Mouse (Mus musculus) spleen, adult 10 weeks (tissue): ENCODE data around the gene Abl1. TPM values are rescaled to one million over a fixed set of nuclear protein-coding genes. Genes with fewer than 3 reads are reported as not detected.

Source experiments
- polyA plus RNA-seq: library from polyadenylated mRNA; stranded (reverse); fragments of 350-450 nt; fragmentation: Illumina TruSeq; extraction: RNeasy Lipid Tissue Mini Kit (QIAGEN cat#74804); gene quantifications from one replicate; pipeline ENCODE4 v1.2.3, GENCODE M21; 2015; ENCODE audit warnings: low replicate concordance; ENCODE audit not compliant: insufficient read depth

Abl1 gene
- 38.1 TPM for polyA plus RNA-seq

DNA sequence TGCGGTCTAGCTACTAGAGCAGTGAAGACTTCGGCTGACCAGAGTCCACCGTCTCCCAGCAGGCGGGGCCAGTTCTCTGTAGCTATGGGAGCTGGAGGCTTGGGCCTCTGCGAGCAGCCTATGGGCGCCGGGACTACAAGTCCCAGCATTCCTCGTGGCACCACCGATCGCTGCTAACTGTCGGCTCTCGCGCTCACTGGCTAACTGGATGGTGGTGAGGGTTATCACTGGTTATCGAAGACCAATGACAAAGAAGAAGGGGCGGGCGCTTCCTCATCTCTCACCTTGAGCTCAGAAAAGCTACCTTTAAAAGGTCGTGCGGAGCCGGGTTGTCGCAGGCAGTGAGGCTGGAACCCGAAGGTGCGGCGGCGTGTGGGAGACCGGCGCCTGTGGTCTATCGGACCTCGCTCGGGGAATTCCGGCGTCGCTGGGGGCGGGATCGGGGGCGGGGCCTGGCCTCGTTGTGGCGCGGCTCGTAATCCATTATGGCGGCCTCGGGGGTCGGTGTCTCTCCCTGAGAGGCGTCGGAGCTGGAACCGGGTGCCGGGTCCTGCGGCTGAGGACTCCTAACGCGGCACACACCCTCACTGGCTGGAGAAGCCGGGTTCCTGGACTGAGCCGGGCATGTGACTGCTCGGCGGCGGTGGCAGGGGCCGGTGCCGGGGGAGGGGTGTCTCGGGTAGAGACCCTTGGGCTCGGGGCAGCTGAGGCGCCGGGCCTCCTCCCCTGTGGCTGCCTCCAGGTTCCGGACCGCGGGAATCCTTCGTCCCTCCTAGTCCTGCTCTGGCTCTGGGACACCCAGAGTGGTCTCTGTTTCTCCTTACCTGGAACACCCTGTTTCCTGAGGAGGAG is at the start of gene Abl1:
TSS of gene Abl1 (plus strand) at position 303 of the 852 bp plus-strand sequence.

DNA sequence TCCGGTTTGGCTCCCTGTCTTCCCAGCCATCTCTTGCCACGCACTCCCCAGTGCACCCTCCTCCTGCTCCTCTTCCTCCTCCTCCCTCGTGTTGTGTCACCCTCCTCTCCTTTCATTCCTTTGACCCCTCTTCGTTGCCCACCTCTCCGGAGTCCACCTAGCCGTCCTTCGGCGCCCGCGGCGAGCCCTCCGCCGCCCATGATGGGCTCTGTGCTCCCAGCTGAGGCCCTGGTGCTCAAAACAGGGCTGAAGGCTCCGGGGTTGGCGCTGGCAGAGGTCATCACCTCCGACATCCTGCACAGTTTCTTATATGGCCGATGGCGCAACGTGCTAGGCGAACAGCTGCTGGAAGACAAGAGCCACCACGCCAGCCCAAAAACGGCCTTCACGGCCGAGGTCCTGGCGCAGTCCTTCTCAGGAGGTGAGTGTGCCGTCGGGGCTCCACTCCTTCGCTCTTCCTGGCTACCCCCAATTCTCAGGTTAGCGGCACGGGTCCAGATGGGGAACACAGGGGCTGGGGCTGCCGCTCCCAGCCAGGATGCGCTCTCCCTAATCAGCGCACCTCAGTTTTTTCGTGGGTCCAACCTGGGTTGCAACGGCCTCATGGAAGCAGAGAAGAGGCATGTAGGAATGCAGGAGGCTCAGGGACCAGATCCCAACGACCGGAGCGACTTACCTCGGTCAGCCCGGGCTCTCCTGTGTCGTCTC is 48.1 kb upstream of the Abl1 start, which contains the start of gene Prdm12:
TSS of gene Prdm12 (plus strand) at position 137 of the 708 bp plus-strand sequence.

DNA sequence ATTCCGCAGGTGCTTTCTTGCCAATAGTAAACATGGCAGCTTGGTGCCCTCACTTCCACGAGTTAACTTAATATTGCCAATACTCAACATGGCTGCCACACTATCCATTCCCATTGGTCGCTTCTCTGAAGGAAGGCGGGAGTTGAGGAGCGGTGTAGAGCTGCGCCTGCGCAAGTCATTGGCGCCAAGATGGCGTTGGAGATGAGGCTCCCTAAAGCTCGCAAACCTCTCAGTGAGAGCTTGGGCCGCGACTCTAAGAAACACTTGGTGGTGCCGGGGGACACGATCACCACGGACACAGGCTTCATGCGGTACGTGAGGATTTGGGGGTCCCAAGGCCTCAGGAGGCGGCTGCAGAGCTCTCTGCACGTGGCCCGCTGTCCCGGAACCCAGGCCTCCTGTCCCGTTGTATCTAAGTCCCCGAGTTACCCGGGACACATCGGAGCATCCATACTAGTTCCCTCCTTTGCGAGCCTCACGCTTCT is 17.6 kb upstream of the Abl1 start, which contains the start of gene Exosc2:
TSS of gene Exosc2 (plus strand) at position 165 of the 485 bp plus-strand sequence.

DNA sequence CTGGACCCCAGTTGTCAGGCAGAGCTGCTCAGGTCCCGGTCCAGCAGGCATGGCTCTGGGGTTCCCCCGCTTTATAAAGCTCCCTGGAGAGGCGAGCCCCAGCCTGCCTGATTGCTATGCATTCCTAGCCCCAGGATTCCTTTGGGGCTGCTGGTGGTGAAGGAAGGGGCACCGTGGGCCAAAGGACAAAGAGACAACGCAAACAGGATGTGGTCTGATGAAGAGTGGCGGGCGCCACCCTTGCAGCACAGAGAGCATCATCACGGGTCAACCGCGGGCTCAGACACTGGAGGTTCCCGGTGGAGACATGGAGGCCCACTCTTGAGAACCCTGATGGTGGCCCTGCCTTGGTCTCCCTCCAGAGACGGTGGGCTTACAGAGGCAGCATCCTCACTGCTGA is 122.3 kb downstream of the Abl1 start, which contains the start of gene Qrfp:
TSS of gene Qrfp (minus strand) at position 137 of the 400 bp plus-strand sequence.

DNA sequence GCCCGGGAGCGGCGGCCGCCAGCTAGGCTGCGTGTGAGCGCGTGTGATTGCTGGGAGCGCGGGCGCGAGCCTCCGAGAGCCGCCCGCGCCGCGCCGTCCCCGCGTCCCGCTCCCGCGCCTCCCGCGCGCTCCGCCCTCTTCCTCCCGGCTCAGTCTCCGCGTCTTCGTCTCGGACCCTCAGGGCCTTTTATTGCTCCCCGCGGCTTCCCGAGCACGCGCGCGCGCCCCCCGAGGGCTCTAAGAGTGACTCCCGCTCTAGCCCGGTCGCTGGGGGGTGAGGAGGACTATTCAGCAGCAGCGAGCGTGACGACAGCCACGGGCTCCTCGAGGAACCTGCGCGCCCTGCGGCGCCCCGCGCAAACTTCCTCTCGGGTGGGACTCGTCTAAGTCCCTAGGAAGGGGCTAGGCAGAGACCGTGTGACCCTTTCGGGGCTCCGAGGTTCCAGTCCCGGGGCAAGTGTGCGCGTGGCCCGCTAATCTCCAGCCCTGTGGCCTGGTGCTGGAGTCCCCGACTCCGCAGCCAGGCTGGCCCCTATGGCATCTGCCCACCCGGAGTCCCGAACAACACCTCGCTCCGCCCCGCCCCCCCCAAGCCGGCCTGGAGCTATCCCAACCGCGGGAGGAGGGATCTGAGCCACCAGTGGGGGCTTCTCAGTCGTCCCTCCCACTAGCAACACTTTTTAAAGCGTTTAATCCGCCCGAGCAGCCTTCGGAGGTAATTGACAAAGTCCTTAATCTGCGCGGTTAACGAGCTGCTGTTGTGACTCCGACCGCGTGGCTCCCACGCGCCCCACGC is 157.9 kb downstream of the Abl1 start, which contains the start of gene Fibcd1:
TSS of gene Fibcd1 (minus strand) at position 110 of the 796 bp plus-strand sequence.

Other genes with a start within 250 kb of the Abl1 start
- gene Ass1, start 218.2 kb upstream of the Abl1 start, polyA plus RNA-seq = 31.7 TPM
- gene Fubp3, start 115.7 kb upstream of the Abl1 start, polyA plus RNA-seq = 18.1 TPM
- not detected for gene Prdm12, start 48.3 kb upstream of the Abl1 start, polyA plus RNA-seq
- gene Exosc2, start 17.7 kb upstream of the Abl1 start, polyA plus RNA-seq = 47.4 TPM
- gene Qrfp, start 122.2 kb downstream of the Abl1 start, polyA plus RNA-seq = 1.6 TPM
- 0.04 TPM for gene Fibcd1, start 157.6 kb downstream of the Abl1 start, polyA plus RNA-seq
- gene Lamc3, start 198.9 kb downstream of the Abl1 start, polyA plus RNA-seq = 0.40 TPM